Mouse (Mus musculus) limb, embryonic 14.5 days (tissue): ENCODE measurements around the gene Dtnb. TPM values are rescaled to one million over a fixed set of nuclear protein-coding genes. Genes with fewer than 3 reads are reported as not detected.

Experiments
- ATAC-seq: fragments of 200-750 bp; cut with Nextera tagmentation; 2 replicates; pipeline ENCODE4 v1.8.0; 2017; ENCODE audit warnings: low read depth, moderate number of reproducible peaks, moderate TSS enrichment; ENCODE audit not compliant: low FRiP score
- DNase-seq: peaks from one replicate; pipeline ENCODE4 v3.0.0-alpha.2; 2015; ENCODE audit warnings: low spot score
- H3K27ac ChIP-seq: fragments of 300-500 bp; sonication (generic); replicated peaks from 2 replicates; pipeline ENCODE4 v1.5.1; 2014; ENCODE audit warnings: low read depth, mild to moderate bottlenecking, low read length, moderate library complexity, mixed read lengths
- H3K27me3 ChIP-seq: fragments of 300-500 bp; sonication (generic); 2 replicates; pipeline ENCODE4 v1.6.1; 2014; ENCODE audit warnings: low read length, mixed read lengths; ENCODE audit not compliant: control insufficient read depth, insufficient read depth
- H3K36me3 ChIP-seq: fragments of 300-500 bp; sonication (generic); 2 replicates; pipeline ENCODE4 v1.6.1; 2014; ENCODE audit warnings: mild to moderate bottlenecking, low read length, moderate library complexity, mixed read lengths; ENCODE audit not compliant: control insufficient read depth, insufficient read depth
- H3K4me1 ChIP-seq: fragments of 300-500 bp; sonication (generic); 2 replicates; pipeline ENCODE4 v1.6.1; 2014; ENCODE audit warnings: antibody characterized with exemption, low read length, mixed read lengths; ENCODE audit not compliant: control insufficient read depth, insufficient read depth
- H3K4me2 ChIP-seq: fragments of 300-500 bp; sonication (generic); replicated peaks from 2 replicates; pipeline ENCODE4 v1.6.1; 2014; ENCODE audit warnings: low read depth, mild to moderate bottlenecking, low read length, moderate library complexity; ENCODE audit not compliant: severe bottlenecking
- H3K4me3 ChIP-seq: fragments of 300-500 bp; sonication (generic); replicated peaks from 2 replicates; pipeline ENCODE4 v1.5.1; 2014; ENCODE audit warnings: low read length
- H3K9ac ChIP-seq: fragments of 300-500 bp; sonication (generic); 2 replicates; pipeline ENCODE4 v1.6.1; 2014; ENCODE audit warnings: mild to moderate bottlenecking, low read depth, low read length, moderate library complexity; ENCODE audit not compliant: severe bottlenecking
- H3K9me3 ChIP-seq: fragments of 300-500 bp; sonication (generic); 2 replicates; pipeline ENCODE4 v1.6.1; 2016; ENCODE audit warnings: low read length; ENCODE audit not compliant: control insufficient read depth
- POLR2A ChIP-seq: fragments of 200-500 bp; IDR thresholded peaks from 2 replicates; pipeline ENCODE4 v1.8.0; 2012; ENCODE audit warnings: inconsistent platforms, mild to moderate bottlenecking, moderate library complexity, borderline replicate concordance; ENCODE audit not compliant: insufficient read depth, insufficient read length; ENCODE audit errors: extremely low read depth
- WGBS: fragments of 180-500 bp; shearing (Covaris S2); extraction: QIAGEN DNeasy Blood & Tissue Kit; methylation state at CpG from one replicate; pipeline ENCODE4 v1.1.7; 2014; 5-methylcytosine and 5-hydroxymethylcytosine counted together
- polyA plus RNA-seq, 2 experiments: library from polyadenylated mRNA; depleted of rRNA in 1 of 2; stranded (reverse) in 1 of 2; unstranded in 1 of 2; fragments of >200 nt; fragmentation: Nextera tagmentation in 1 of 2; extraction: Ambion mirVana in 1 of 2; gene quantifications; 2 replicates each; pipeline versions ENCODE4 v1.2.1 to v1.2.3; 2012 to 2014

Gene Dtnb
- polyA plus RNA-seq, 2 experiments, result 32.3 to 46.5 TPM

DNA sequence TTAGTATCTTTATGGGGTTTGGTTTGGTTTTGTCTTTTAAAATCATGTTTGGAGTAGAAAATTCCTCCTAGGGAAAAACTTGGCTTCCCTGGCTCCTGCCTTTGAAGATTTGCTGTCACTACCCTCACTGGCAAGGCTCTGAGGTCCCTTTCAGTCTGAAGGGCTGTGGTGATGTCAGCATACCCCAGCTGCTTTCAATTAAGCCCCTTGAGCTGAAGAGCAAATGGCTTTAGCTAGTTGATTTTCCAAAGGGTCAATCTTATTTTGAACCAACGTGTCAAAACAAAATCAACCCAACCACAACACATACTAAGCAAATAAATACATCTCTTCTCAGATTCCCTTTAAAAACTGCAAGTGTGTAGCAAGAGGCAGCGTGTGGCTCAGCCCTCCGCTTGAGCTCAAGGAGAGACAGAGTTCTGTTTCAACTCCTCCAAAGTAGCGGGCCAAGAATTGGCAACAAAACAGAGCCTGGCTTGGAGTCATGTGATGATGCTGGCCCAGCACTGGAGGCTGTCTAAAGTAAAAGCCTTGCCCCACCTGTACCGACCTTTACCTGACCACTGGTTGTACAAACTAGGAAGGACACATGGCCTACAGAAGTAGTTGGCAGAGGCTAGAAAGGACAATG lies 216.4 kb downstream of the Dtnb start:
- TF ChIP-seq POLR2A, result no peak
- Histone ChIP-seq H3K36me3 (no peaks in the 10 kb centered on the region), H3K27ac (no peak overlapping the region; the same call in 1 of the 2 replicates), H3K4me3 (no peak overlapping the region), H3K27me3 (no peaks in the 10 kb centered on the region), H3K4me1 (peaks cover 34% of the 10 kb centered on the region), H3K9me3 (no peaks in the 10 kb centered on the region), H3K4me2 (no peak overlapping the region), H3K9ac (no peak overlapping the region)
- DNase-seq, result peak; percentile 27
- no peak for ATAC-seq
- 27% methylated on average over 5 of the region's 5 CpGs for WGBS

DNA sequence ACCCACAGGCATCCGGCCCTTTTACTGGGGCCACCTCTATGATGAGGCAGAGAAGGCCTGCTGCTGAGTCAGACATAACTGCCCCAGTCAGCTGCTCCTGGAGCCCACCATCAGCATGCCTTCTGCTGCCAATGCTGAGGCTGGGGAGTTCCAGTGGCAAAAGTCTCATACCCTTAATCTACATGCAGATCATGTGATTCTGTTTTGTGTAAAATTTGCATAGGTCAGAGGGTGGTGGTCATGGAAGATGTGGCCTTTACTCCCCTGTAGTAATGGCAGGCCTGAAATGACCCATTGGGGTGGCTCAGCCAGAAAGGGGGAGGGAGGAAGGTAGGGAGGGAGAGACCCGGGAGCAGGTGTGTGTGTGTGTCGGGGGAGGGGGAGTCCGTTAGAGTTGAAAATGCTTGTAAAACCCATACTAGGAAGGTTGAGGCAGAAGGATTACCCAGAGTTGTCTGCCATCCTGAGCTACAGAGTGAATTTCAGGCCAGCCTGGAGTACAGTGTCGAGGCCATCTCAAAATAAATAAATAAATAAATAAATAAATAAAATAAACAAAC lies 217.5 kb downstream of the Dtnb start:
- no peaks in the 10 kb centered on the region for H3K9me3 ChIP-seq
- H3K9ac ChIP-seq, result no peak overlapping the region
- DNase-seq (no peak), ATAC-seq (no peak)
- H3K4me1 ChIP-seq, result peaks cover 29% of the 10 kb centered on the region
- H3K27me3 ChIP-seq, result no peaks in the 10 kb centered on the region
- TF ChIP-seq POLR2A, result no peak
- no peak overlapping the region for H3K27ac ChIP-seq
- 57% methylated on average over 5 of the region's 5 CpGs for WGBS
- H3K4me3 ChIP-seq, result no peak overlapping the region
- H3K36me3 ChIP-seq, result no peaks in the 10 kb centered on the region
- no peak overlapping the region for H3K4me2 ChIP-seq

DNA sequence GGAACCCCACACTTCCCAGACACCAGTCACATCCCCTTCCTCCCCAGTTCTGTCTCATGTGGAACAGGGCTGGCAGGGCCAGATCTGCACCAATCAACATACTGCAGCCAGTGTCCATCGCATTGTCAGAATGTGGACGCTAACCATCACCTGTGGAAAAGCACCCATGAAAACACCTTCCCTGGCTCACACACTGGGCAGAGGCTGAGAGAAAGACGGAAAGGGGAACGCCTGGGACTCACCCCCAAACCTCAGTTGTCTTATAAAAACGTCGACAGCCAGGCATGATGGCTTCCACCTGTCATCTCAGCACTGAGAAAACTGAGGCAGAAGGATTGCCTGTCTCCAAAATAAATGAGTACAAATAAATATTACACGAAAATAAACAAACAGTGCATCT lies 219.1 kb downstream of the Dtnb start:
- 48% methylated on average over 7 of the region's 7 CpGs for whole genome bisulfite sequencing
- no peak overlapping the region for H3K9ac ChIP-seq
- H3K4me2 ChIP-seq, result peak overlapping the region; percentile 71
- H3K27ac ChIP-seq, result no peak overlapping the region
- TF ChIP-seq POLR2A, result no peak
- no peaks in the 10 kb centered on the region for H3K9me3 ChIP-seq
- ATAC-seq, result no peak
- H3K36me3 ChIP-seq, result no peaks in the 10 kb centered on the region
- H3K4me1 ChIP-seq, result peaks cover 29% of the 10 kb centered on the region
- H3K27me3 ChIP-seq, result no peaks in the 10 kb centered on the region
- no peak overlapping the region for H3K4me3 ChIP-seq
- DNase-seq, result no peak

DNA sequence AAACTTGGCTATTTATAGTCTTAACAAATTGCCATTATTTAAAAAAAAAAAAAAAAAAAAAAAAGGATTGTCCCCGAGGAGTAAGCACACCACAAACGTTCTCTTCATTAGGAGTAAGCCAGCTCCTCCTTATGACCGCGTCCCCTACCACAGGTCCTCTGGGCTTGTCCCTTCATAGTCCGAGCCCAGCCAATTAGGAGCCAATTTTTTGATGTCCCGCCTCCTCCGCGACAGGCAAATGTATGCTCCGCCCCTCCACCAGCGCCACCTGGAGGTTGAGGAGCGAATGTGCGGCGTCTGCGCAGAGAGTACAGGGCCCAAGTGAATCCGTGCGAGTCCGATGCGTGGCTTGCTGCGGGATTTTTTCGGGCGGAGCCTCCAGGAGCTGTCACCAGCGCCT lies 219.6 kb downstream of the Dtnb start:
- Histone ChIP-seq H3K4me1 (peaks cover 28% of the 10 kb centered on the region), H3K4me2 (peak overlapping the region; percentile 71), H3K27me3 (no peaks in the 10 kb centered on the region), H3K9me3 (no peaks in the 10 kb centered on the region), H3K36me3 (no peaks in the 10 kb centered on the region), H3K4me3 (peak overlapping the region; percentile 37), H3K27ac (no peak overlapping the region), H3K9ac (peak overlapping the region; percentile 55)
- peak; percentile 87 for DNase-seq
- ATAC-seq, result peak; percentile 75
- under 1% methylated on average over 22 of the region's 22 CpGs for WGBS
- TF ChIP-seq POLR2A, result no peak

DNA sequence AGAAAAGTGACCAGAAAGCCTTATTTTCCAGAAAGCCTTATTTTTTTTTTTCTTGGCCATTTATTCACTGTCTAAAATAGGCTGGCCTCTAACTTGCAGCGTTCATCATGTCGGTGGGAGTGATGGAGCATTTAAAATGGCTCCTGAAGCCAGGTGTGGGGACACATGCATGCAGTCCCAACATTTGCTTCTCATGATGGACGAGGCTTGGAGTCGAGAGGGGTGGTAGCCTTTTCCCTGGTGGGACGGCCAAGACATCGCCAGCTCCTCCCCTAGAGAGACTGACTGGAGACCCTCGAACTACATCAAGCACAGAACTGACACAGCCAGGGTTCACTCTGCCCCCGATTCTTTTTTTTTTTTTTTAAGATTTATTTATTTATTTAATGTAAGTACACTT lies 220.1 kb downstream of the Dtnb start:
- Histone ChIP-seq H3K36me3 (no peaks in the 10 kb centered on the region), H3K9ac (peak overlapping the region; percentile 55), H3K4me1 (peaks cover 22% of the 10 kb centered on the region), H3K9me3 (no peaks in the 10 kb centered on the region), H3K27me3 (no peaks in the 10 kb centered on the region), H3K4me3 (peak overlapping the region; percentile 37), H3K27ac (no peak overlapping the region), H3K4me2 (peak overlapping the region; percentile 71)
- WGBS, result 27% methylated on average over 8 of the region's 8 CpGs
- DNase-seq (no peak), ATAC-seq (no peak)
- TF ChIP-seq POLR2A, result no peak
